Mouse (Mus musculus): ENCODE measurements at regions not wholly inside any gene's neighbourhood (a gene's known extent, or its start where the extent isn't known, plus 50 kb on each side); places are given as distances from the start of the nearest gene placed in this dataset.
A peak's percentile ranks its signal among the peaks of the same experiment; 100 is the strongest.

DNA sequence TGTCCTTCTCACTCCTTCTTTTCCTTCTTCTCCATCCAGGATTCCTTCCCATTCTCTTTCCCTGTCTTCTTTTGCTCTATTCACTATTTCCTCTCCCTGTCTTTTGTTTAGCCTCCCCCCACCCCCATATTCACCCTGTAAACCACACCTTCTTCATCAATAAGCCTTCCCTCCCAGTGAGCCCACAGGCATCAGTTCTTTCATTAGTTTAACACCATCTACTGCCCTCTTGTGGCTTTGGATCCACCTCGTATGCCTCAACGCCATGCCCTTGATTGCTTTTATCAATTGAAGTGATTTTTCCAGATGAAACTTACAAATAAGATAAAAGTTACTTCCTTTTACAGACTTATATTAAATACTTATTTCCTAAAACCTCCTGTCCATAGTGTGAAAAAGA is 494.7 kb upstream of the Nova1 start:
- Histone ChIP-seq H3K27ac (ENCODE audit: low read depth, low read length) (no peak overlapping the region), H3K4me2 (ENCODE audit: low read depth) (no peak overlapping the region), H3K9me3 (ENCODE audit: control insufficient read depth, low read length) (no peaks in the 10 kb centered on the region), H3K4me1 (ENCODE audit: control insufficient read depth, insufficient read depth, low read length) (no peaks in the 10 kb centered on the region), H3K27me3 (ENCODE audit: control insufficient read depth, insufficient read depth, low read length) (no peaks in the 10 kb centered on the region), H3K4me3 (ENCODE audit: low read depth, low read length) (no peak overlapping the region), H3K36me3 (ENCODE audit: control insufficient read depth, insufficient read depth, low read length) (no peaks in the 10 kb centered on the region), H3K9ac (ENCODE audit: low read length) (no peak overlapping the region)
- DNase-seq (ENCODE audit: low spot score) (peak; percentile 32), ATAC-seq (ENCODE audit: insufficient read depth, low FRiP score, low TSS enrichment) (peak; percentile 68; the same call in 1 of the 2 replicates)
- 26% methylated on average over 2 of the region's 2 CpGs for WGBS

DNA sequence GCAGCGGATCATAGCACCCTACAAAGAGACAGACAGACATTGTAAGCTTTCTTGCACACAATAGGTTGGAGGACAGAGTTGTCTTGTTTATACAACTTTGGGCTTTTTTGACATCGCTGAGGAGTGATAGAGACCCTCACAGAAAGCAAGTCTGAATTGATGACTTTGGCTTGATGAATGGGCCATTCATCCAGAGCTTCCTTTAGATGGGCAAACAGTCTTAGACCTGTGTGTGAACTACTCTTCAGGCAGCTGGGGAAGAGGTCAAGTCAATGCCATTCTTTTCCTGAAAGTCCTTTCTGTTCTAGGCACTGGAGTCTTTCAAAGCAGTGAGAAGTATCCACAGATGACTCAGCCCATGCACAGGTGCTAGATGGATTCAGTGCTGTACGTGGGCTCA is 457.2 kb upstream of the Nova1 start:
- no peak overlapping the region for H3K4me3 ChIP-seq (ENCODE audit: low read depth, low read length)

DNA sequence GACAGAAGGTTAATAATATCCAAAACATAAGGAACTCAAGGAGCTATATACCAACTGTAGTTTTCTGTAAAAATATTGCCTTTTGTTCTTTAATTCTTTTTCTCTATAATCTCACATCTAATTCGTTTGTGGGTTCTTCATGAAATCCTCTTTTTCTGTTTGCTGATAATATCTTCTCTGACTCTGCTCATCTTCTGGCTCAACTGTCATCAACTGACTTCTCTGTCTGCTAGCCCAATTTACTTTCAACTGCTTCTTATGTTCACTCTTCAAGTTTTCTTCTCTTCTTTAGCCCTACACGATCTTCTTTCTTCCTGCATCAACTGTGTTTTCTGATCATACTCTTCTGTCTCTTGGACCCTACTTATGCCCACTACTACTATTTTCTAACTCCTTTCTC is 453.6 kb upstream of the Nova1 start:
- 88% methylated on average over 2 of the region's 2 CpGs for WGBS
- DNase-seq (ENCODE audit: low spot score) (no peak), ATAC-seq (ENCODE audit: insufficient read depth, low FRiP score, low TSS enrichment) (no peak)
- Histone ChIP-seq H3K36me3 (ENCODE audit: control insufficient read depth, insufficient read depth, low read length) (no peaks in the 10 kb centered on the region), H3K4me2 (ENCODE audit: low read depth) (no peak overlapping the region), H3K4me3 (ENCODE audit: low read depth, low read length) (no peak overlapping the region), H3K9ac (ENCODE audit: low read length) (no peak overlapping the region), H3K27ac (ENCODE audit: low read depth, low read length) (no peak overlapping the region), H3K9me3 (ENCODE audit: control insufficient read depth, low read length) (no peaks in the 10 kb centered on the region), H3K27me3 (ENCODE audit: control insufficient read depth, insufficient read depth, low read length) (no peaks in the 10 kb centered on the region), H3K4me1 (ENCODE audit: control insufficient read depth, insufficient read depth, low read length) (no peaks in the 10 kb centered on the region)

More for the DNA sequence above, 457.2 kb upstream of the Nova1 start:
- no peak overlapping the region for H3K9ac ChIP-seq (ENCODE audit: low read length)
- no peak overlapping the region for H3K27ac ChIP-seq (ENCODE audit: low read depth, low read length)
- no peaks in the 10 kb centered on the region for H3K4me1 ChIP-seq (ENCODE audit: control insufficient read depth, insufficient read depth, low read length)
- no peaks in the 10 kb centered on the region for H3K36me3 ChIP-seq (ENCODE audit: control insufficient read depth, insufficient read depth, low read length)
- H3K4me2 ChIP-seq (ENCODE audit: low read depth) = no peak overlapping the region
- peak; percentile 19 for DNase-seq (ENCODE audit: low spot score)
- peak; percentile 71; the same call in 1 of the 2 replicates for ATAC-seq (ENCODE audit: insufficient read depth, low FRiP score, low TSS enrichment)
- no peaks in the 10 kb centered on the region for H3K27me3 ChIP-seq (ENCODE audit: control insufficient read depth, insufficient read depth, low read length)
- H3K9me3 ChIP-seq (ENCODE audit: control insufficient read depth, low read length) = no peaks in the 10 kb centered on the region
- WGBS = 30% methylated on average over 3 of the region's 3 CpGs

DNA sequence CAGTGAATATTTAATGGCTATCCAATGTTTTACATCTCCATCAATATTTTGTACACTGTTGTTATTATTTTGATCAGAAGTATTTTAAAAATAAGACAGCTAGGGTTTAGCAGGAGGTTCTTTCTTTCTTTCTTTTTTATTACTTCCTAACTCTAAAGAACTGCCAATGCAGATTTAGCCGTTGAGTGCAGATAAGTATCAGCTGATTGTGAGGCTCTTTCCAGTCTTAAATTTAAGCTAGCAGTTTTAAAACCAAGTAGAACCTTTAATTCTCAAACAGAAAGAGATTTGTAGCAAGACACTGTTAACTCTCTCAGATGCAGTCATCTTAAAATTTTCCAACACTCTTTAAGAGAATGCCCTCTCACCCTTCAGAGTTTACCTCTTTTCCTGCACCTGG is 445.4 kb upstream of the Nova1 start:
- H3K27ac ChIP-seq (ENCODE audit: low read depth, low read length) = no peak overlapping the region
- no peaks in the 10 kb centered on the region for H3K27me3 ChIP-seq (ENCODE audit: control insufficient read depth, insufficient read depth, low read length)
- DNase-seq (ENCODE audit: low spot score) = no peak
- no peak overlapping the region for H3K4me3 ChIP-seq (ENCODE audit: low read depth, low read length)
- no peak for ATAC-seq (ENCODE audit: insufficient read depth, low FRiP score, low TSS enrichment)
- WGBS = 77% methylated on average over 1 of the region's 1 CpGs
- no peaks in the 10 kb centered on the region for H3K9me3 ChIP-seq (ENCODE audit: control insufficient read depth, low read length)
- no peaks in the 10 kb centered on the region for H3K4me1 ChIP-seq (ENCODE audit: control insufficient read depth, insufficient read depth, low read length)
- H3K9ac ChIP-seq (ENCODE audit: low read length) = no peak overlapping the region
- H3K4me2 ChIP-seq (ENCODE audit: low read depth) = no peak overlapping the region
- H3K36me3 ChIP-seq (ENCODE audit: control insufficient read depth, insufficient read depth, low read length) = no peaks in the 10 kb centered on the region

DNA sequence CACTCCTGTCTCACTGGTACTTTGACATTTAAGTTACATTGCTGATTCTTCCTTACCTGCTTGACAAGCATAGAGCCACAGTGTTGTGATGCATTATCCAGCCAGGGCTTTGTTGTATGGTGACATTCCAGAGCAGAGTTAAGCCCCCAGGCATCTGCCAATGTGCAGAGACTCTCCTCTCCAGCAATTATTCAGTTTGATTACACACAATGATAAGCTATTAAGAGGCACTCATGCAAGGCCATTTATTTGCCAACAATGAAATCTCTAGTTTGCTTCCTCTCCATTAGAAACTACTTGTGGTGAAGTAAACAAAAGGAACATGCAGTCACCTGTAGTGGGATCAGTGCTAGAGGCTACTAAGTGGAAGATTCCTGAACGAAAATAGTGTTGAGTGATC is 444.7 kb upstream of the Nova1 start:
- Histone ChIP-seq H3K9ac (ENCODE audit: low read length) (no peak overlapping the region), H3K27me3 (ENCODE audit: control insufficient read depth, insufficient read depth, low read length) (no peaks in the 10 kb centered on the region), H3K27ac (ENCODE audit: low read depth, low read length) (no peak overlapping the region), H3K4me3 (ENCODE audit: low read depth, low read length) (no peak overlapping the region), H3K4me1 (ENCODE audit: control insufficient read depth, insufficient read depth, low read length) (no peaks in the 10 kb centered on the region), H3K4me2 (ENCODE audit: low read depth) (no peak overlapping the region), H3K9me3 (ENCODE audit: control insufficient read depth, low read length) (no peaks in the 10 kb centered on the region), H3K36me3 (ENCODE audit: control insufficient read depth, insufficient read depth, low read length) (no peaks in the 10 kb centered on the region)
- ATAC-seq (ENCODE audit: insufficient read depth, low FRiP score, low TSS enrichment) = no peak
- no peak for DNase-seq (ENCODE audit: low spot score)
- 63% methylated on average over 1 of the region's 1 CpGs for WGBS

DNA sequence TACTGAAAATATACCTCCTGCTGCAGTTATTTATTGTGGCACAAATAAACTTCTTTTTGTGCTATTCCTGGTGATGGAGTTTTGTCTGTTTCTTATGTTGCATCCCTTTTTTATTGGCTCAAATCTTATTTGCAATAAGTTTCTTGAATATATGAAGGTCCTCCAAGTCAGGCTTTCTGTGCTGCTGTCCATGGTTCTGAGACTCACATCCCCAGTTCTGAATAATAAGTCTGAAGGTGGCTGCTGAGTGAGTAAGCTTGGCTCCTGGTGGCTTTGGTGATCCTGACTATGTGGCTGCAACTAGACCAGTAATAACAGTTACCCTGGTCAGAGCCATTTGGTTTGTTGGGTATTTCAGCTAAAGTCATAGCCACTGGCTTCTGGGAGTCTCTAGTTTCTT is 433.6 kb upstream of the Nova1 start:
- H3K27me3 ChIP-seq (ENCODE audit: control insufficient read depth, insufficient read depth, low read length) = no peaks in the 10 kb centered on the region
- H3K4me1 ChIP-seq (ENCODE audit: control insufficient read depth, insufficient read depth, low read length) = no peaks in the 10 kb centered on the region
- no peak overlapping the region for H3K4me3 ChIP-seq (ENCODE audit: low read depth, low read length)
- no peak for ATAC-seq (ENCODE audit: insufficient read depth, low FRiP score, low TSS enrichment)
- H3K9ac ChIP-seq (ENCODE audit: low read length) = no peak overlapping the region
- no peak for DNase-seq (ENCODE audit: low spot score)
- no peaks in the 10 kb centered on the region for H3K36me3 ChIP-seq (ENCODE audit: control insufficient read depth, insufficient read depth, low read length)
- no peaks in the 10 kb centered on the region for H3K9me3 ChIP-seq (ENCODE audit: control insufficient read depth, low read length)
- H3K4me2 ChIP-seq (ENCODE audit: low read depth) = no peak overlapping the region
- H3K27ac ChIP-seq (ENCODE audit: low read depth, low read length) = no peak overlapping the region

DNA sequence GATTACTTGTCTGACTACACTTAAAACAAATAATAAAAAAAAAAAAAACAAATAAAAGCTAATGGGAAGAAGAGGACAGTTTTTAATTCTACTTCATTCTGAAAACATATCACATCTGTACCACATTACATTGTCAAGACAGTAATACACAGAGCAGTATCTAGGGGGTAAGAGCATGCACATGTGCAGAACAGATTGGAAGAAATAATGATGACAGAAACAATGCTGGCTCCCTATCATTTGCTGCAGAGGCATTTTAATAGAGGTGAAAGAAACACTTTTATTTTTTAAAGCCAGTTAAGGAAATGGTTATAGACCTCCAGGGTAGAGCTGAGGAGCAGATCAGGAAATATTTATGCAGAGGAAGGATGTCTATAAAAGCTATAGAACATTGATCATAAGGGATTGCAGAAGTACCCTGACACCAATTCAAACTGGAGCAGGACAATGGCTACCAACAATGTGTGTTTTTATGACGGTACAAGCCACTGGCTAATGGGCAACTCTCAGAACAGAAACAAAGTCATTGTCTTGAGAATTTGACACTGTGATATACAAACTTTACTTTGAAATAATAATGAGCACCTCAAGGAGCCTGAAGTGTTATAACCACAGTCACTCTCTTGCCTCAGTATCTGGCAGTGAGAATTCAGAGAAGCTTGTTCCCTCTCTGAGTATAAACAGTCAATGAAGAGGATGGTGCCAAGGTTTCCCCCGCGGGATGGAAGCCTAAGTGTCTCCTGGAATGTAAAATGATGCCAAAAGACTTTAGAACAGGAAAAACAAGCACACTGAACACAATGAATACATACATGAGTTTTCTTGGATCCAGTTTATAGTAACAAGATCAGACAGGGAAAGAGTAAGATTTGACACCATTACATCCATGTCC is 425.1 kb upstream of the Nova1 start:
- no peak overlapping the region for H3K4me2 ChIP-seq (ENCODE audit: low read depth)
- DNase-seq (ENCODE audit: low spot score) (no peak), ATAC-seq (ENCODE audit: insufficient read depth, low FRiP score, low TSS enrichment) (no peak)
- no peak overlapping the region for H3K27ac ChIP-seq (ENCODE audit: low read depth, low read length)
- H3K27me3 ChIP-seq (ENCODE audit: control insufficient read depth, insufficient read depth, low read length) = no peaks in the 10 kb centered on the region
- H3K36me3 ChIP-seq (ENCODE audit: control insufficient read depth, insufficient read depth, low read length) = no peaks in the 10 kb centered on the region
- no peak overlapping the region for H3K4me3 ChIP-seq (ENCODE audit: low read depth, low read length)
- no peak overlapping the region for H3K9ac ChIP-seq (ENCODE audit: low read length)
- no peaks in the 10 kb centered on the region for H3K9me3 ChIP-seq (ENCODE audit: control insufficient read depth, low read length)
- 83% methylated on average over 3 of the region's 3 CpGs for WGBS
- no peaks in the 10 kb centered on the region for H3K4me1 ChIP-seq (ENCODE audit: control insufficient read depth, insufficient read depth, low read length)

DNA sequence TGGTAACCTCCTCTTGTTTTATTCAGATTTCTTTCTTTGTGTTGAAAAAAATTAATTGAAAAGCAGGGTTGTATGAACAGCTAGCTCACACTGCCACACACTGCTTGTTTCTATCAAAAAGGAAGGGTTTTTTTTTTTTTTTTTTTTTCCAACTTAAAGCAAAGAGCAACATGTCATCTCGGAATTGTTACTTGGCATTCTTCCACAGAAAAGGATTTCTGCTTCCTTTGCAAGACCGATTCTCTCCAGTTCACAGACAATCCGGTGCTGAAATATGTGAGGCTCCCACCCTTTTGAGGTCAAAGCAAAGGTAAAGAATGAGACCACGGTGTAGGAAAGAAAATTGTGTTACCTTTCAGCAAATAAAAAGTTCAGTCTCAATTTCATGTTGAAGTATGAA is 401.3 kb upstream of the Nova1 start:
- H3K9me3 ChIP-seq (ENCODE audit: control insufficient read depth, low read length) = no peaks in the 10 kb centered on the region
- ATAC-seq (ENCODE audit: insufficient read depth, low FRiP score, low TSS enrichment) (no peak), DNase-seq (ENCODE audit: low spot score) (no peak)
- H3K4me3 ChIP-seq (ENCODE audit: low read depth, low read length) = no peak overlapping the region
- no peaks in the 10 kb centered on the region for H3K27me3 ChIP-seq (ENCODE audit: control insufficient read depth, insufficient read depth, low read length)
- no peaks in the 10 kb centered on the region for H3K36me3 ChIP-seq (ENCODE audit: control insufficient read depth, insufficient read depth, low read length)
- 81% methylated on average over 4 of the region's 4 CpGs for WGBS
- H3K9ac ChIP-seq (ENCODE audit: low read length) = no peak overlapping the region
- no peak overlapping the region for H3K27ac ChIP-seq (ENCODE audit: low read depth, low read length)
- H3K4me2 ChIP-seq (ENCODE audit: low read depth) = no peak overlapping the region
- H3K4me1 ChIP-seq (ENCODE audit: control insufficient read depth, insufficient read depth, low read length) = no peaks in the 10 kb centered on the region

DNA sequence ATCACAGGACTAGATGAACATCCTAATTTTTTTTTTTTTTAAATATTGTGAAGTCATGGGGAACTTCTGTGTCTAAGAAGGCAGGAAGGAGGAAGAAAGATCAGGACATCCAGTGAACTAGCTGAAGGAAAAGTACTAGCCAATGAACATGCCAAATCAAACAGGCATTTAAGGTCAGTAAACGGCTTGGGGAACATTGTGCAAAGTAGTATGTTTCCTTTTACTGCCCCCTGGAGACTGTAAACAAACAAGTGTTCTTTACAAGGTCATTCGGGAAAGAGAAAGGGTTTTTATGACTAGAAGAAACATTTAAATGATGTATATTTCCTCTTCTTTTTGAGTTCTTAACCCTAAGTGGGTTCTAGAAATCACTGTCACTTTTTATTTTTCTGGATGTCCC is 400.6 kb upstream of the Nova1 start:
- H3K4me2 ChIP-seq (ENCODE audit: low read depth) = no peak overlapping the region
- no peak overlapping the region for H3K27ac ChIP-seq (ENCODE audit: low read depth, low read length)
- no peak overlapping the region for H3K9ac ChIP-seq (ENCODE audit: low read length)
- H3K27me3 ChIP-seq (ENCODE audit: control insufficient read depth, insufficient read depth, low read length) = no peaks in the 10 kb centered on the region
- no peaks in the 10 kb centered on the region for H3K4me1 ChIP-seq (ENCODE audit: control insufficient read depth, insufficient read depth, low read length)
- WGBS = 12% methylated on average over 2 of the region's 2 CpGs
- H3K36me3 ChIP-seq (ENCODE audit: control insufficient read depth, insufficient read depth, low read length) = no peaks in the 10 kb centered on the region
- H3K4me3 ChIP-seq (ENCODE audit: low read depth, low read length) = no peak overlapping the region
- DNase-seq (ENCODE audit: low spot score) = no peak
- ATAC-seq (ENCODE audit: insufficient read depth, low FRiP score, low TSS enrichment) = no peak
- no peaks in the 10 kb centered on the region for H3K9me3 ChIP-seq (ENCODE audit: control insufficient read depth, low read length)
